Mouse (Mus musculus): ENCODE results near the gene Ciita. TPM values are rescaled to one million over a fixed set of nuclear protein-coding genes. Genes with fewer than 3 reads are reported as not detected.

The Ciita gene
- polyA plus RNA-seq, 1 experiment, result 31.5 TPM

- Histone ChIP-seq H3K27me3 (ENCODE audit: control insufficient read depth, insufficient read depth, low read length) (no peaks in the 10 kb centered on the region), H3K36me3 (ENCODE audit: control insufficient read depth, insufficient read depth, low read length) (no peaks in the 10 kb centered on the region), H3K4me3 (ENCODE audit: control insufficient read depth, insufficient read depth, low read length) (no peak overlapping the region), H3K27ac (ENCODE audit: control insufficient read depth, insufficient read depth, low read length) (no peak overlapping the region), H3K4me1 (replicated peaks; ENCODE audit: control insufficient read depth, insufficient read depth, low read length) (peaks cover 13% of the 10 kb centered on the region)
- no peak for DNase-seq
- TF ChIP-seq POLR2A (IDR thresholded peaks at IDR 0.05; ENCODE audit: control insufficient read depth, extremely low read depth, insufficient read depth, low read length, poor library complexity), result no peak
- TF ChIP-seq CTCF (IDR thresholded peaks at IDR 0.05; ENCODE audit: borderline replicate concordance, control insufficient read depth, extremely low read depth, insufficient read depth, low read length, poor library complexity), result no peak
- 76% methylated on average over 4 of the region's 4 CpGs for WGBS
Observed at GRCm38 (mm10) chr16:10465011-10465681, 14.7 kb upstream of the Ciita start.

GRCm38 (mm10) chr16:10467391-10468107 lies 12.3 kb upstream of the Ciita start:
- Histone ChIP-seq H3K27ac (ENCODE audit: control insufficient read depth, insufficient read depth, low read length) (no peak overlapping the region), H3K27me3 (ENCODE audit: control insufficient read depth, insufficient read depth, low read length) (no peaks in the 10 kb centered on the region), H3K4me3 (ENCODE audit: control insufficient read depth, insufficient read depth, low read length) (no peak overlapping the region), H3K36me3 (ENCODE audit: control insufficient read depth, insufficient read depth, low read length) (no peaks in the 10 kb centered on the region), H3K4me1 (replicated peaks; ENCODE audit: control insufficient read depth, insufficient read depth, low read length) (peaks cover 13% of the 10 kb centered on the region)
- no peak for DNase-seq
- 89% methylated on average over 11 of the region's 11 CpGs for WGBS
- TF ChIP-seq POLR2A (IDR thresholded peaks at IDR 0.05; ENCODE audit: control insufficient read depth, extremely low read depth, insufficient read depth, low read length, poor library complexity) (no peak), CTCF (IDR thresholded peaks at IDR 0.05; ENCODE audit: borderline replicate concordance, control insufficient read depth, extremely low read depth, insufficient read depth, low read length, poor library complexity) (no peak)

GRCm38 (mm10) chr16:10468201-10468600 lies 11.7 kb upstream of the Ciita start:
- Histone ChIP-seq H3K4me3 (ENCODE audit: control insufficient read depth, insufficient read depth, low read length) (no peak overlapping the region), H3K27ac (ENCODE audit: control insufficient read depth, insufficient read depth, low read length) (no peak overlapping the region), H3K4me1 (replicated peaks; ENCODE audit: control insufficient read depth, insufficient read depth, low read length) (peaks cover 13% of the 10 kb centered on the region), H3K27me3 (ENCODE audit: control insufficient read depth, insufficient read depth, low read length) (no peaks in the 10 kb centered on the region), H3K36me3 (ENCODE audit: control insufficient read depth, insufficient read depth, low read length) (no peaks in the 10 kb centered on the region)
- 96% methylated on average over 1 of the region's 1 CpGs for WGBS
- no peak for TF ChIP-seq POLR2A (IDR thresholded peaks at IDR 0.05; ENCODE audit: control insufficient read depth, extremely low read depth, insufficient read depth, low read length, poor library complexity)
- no peak for TF ChIP-seq CTCF (IDR thresholded peaks at IDR 0.05; ENCODE audit: borderline replicate concordance, control insufficient read depth, extremely low read depth, insufficient read depth, low read length, poor library complexity)
- DNase-seq, result no peak

GRCm38 (mm10) chr16:10471950-10472349 lies 7.9 kb upstream of the Ciita start:
- TF ChIP-seq POLR2A (IDR thresholded peaks at IDR 0.05; ENCODE audit: control insufficient read depth, extremely low read depth, insufficient read depth, low read length, poor library complexity) (no peak), CTCF (IDR thresholded peaks at IDR 0.05; ENCODE audit: borderline replicate concordance, control insufficient read depth, extremely low read depth, insufficient read depth, low read length, poor library complexity) (no peak)
- Histone ChIP-seq H3K4me3 (ENCODE audit: control insufficient read depth, insufficient read depth, low read length) (no peak overlapping the region), H3K27me3 (ENCODE audit: control insufficient read depth, insufficient read depth, low read length) (no peaks in the 10 kb centered on the region), H3K4me1 (replicated peaks; ENCODE audit: control insufficient read depth, insufficient read depth, low read length) (peaks cover 13% of the 10 kb centered on the region), H3K36me3 (ENCODE audit: control insufficient read depth, insufficient read depth, low read length) (no peaks in the 10 kb centered on the region), H3K27ac (ENCODE audit: control insufficient read depth, insufficient read depth, low read length) (no peak overlapping the region)
- DNase-seq, result no peak
- WGBS, result 94% methylated on average over 3 of the region's 3 CpGs

GRCm38 (mm10) chr16:10474956-10475355 lies 4.9 kb upstream of the Ciita start:
- WGBS, result 84% methylated on average over 3 of the region's 3 CpGs
- TF ChIP-seq POLR2A (IDR thresholded peaks at IDR 0.05; ENCODE audit: control insufficient read depth, extremely low read depth, insufficient read depth, low read length, poor library complexity) (no peak), CTCF (IDR thresholded peaks at IDR 0.05; ENCODE audit: borderline replicate concordance, control insufficient read depth, extremely low read depth, insufficient read depth, low read length, poor library complexity) (no peak)
- no peak overlapping the region for H3K27ac ChIP-seq (ENCODE audit: control insufficient read depth, insufficient read depth, low read length)
- no peaks in the 10 kb centered on the region for H3K36me3 ChIP-seq (ENCODE audit: control insufficient read depth, insufficient read depth, low read length)
- no peaks in the 10 kb centered on the region for H3K27me3 ChIP-seq (ENCODE audit: control insufficient read depth, insufficient read depth, low read length)
- H3K4me3 ChIP-seq (ENCODE audit: control insufficient read depth, insufficient read depth, low read length), result no peak overlapping the region
- no peak for DNase-seq
- peaks cover 2% of the 10 kb centered on the region; the same call in 1 of the 2 replicates for H3K4me1 ChIP-seq (replicated peaks; ENCODE audit: control insufficient read depth, insufficient read depth, low read length)

- DNase-seq, result no peak
- H3K4me3 ChIP-seq (ENCODE audit: control insufficient read depth, insufficient read depth, low read length), result no peak overlapping the region
- TF ChIP-seq CTCF (IDR thresholded peaks at IDR 0.05; ENCODE audit: borderline replicate concordance, control insufficient read depth, extremely low read depth, insufficient read depth, low read length, poor library complexity), result no peak
- TF ChIP-seq POLR2A (IDR thresholded peaks at IDR 0.05; ENCODE audit: control insufficient read depth, extremely low read depth, insufficient read depth, low read length, poor library complexity), result no peak
- no peaks in the 10 kb centered on the region for H3K36me3 ChIP-seq (ENCODE audit: control insufficient read depth, insufficient read depth, low read length)
- 82% methylated on average over 2 of the region's 2 CpGs for WGBS
- H3K27ac ChIP-seq (ENCODE audit: control insufficient read depth, insufficient read depth, low read length), result no peak overlapping the region
- H3K27me3 ChIP-seq (ENCODE audit: control insufficient read depth, insufficient read depth, low read length), result no peaks in the 10 kb centered on the region
- no peaks in the 10 kb centered on the region for H3K4me1 ChIP-seq (replicated peaks; ENCODE audit: control insufficient read depth, insufficient read depth, low read length)
Observed at GRCm38 (mm10) chr16:10475919-10476318, 3.9 kb upstream of the Ciita start.
